Mouse (Mus musculus) urinary bladder, postnatal 0 days (tissue): ENCODE measurements around the gene Rbm3. TPM values are rescaled to one million over a fixed set of nuclear protein-coding genes. Genes with fewer than 3 reads are reported as not detected.

ENCODE experiments used
- polyA plus RNA-seq: library from polyadenylated mRNA; unstranded; fragments of >200 nt; fragmentation: Nextera tagmentation; extraction: Ambion mirVana; gene quantifications from 2 replicates; pipeline ENCODE4 v1.2.1, GENCODE M21; 2015

Rbm3 gene
- polyA plus RNA-seq: 526 and 612 TPM in 2 replicates

DNA sequence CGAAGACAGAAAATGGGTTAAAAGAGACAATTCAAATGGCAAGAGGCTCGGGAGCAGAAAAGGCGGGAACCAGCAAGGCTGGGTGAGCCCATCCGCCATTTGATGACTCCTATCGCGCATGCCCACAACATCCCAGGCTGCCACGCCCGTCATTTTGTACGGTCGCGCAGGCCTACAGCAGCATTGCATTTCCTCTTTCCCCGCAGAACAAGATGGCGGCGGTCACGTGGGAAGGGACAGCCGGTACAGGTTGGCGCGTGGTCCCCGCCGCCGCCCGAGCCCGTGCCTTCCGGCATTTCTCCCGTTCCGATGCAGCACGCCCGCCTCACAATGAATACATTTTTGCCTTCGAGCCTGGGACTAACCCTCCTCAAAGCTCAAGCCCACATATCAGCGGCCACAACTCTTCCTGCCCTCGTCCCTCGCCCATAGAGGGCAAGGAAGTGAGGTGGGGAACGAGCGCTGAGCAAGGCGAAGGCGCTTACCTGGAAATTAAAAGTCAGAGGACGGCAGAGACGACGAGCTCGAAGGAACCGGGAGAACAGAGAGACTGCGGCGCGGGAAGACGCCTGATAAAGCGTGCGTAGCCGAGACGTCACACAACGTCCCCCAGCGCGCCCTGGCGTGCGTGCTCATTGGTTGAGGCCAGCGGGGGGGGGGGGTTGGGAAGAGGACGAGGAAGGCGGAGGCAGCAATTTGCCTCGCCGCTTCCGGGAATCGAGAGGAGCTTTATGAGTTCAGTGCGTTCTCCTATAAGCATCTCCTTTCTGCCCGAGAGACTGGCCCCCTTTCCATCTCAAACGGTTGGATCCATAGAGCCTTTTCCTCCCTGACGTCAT is at the start of gene Rbm3:
Gene Rbm3, minus strand, starts transcription at position 728 of the 839 bp plus-strand sequence.

DNA sequence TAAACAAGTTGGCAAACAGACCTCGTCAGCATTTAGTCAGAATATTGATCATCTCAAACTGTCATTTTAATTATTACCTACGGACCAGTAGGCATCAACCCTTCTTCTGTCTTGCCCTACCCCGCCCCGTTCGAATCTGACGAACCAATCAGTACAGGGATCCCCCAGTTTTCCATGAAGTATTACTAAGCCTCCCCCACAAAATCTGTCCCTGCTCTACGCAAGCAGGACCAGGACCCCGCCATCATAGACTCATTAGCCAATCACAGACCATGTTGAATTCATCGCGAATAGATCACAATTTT is 47.7 kb upstream of the Rbm3 start, which contains the start of gene Ebp:
Gene Ebp, minus strand, starts transcription at position 94 of the 305 bp plus-strand sequence.

DNA sequence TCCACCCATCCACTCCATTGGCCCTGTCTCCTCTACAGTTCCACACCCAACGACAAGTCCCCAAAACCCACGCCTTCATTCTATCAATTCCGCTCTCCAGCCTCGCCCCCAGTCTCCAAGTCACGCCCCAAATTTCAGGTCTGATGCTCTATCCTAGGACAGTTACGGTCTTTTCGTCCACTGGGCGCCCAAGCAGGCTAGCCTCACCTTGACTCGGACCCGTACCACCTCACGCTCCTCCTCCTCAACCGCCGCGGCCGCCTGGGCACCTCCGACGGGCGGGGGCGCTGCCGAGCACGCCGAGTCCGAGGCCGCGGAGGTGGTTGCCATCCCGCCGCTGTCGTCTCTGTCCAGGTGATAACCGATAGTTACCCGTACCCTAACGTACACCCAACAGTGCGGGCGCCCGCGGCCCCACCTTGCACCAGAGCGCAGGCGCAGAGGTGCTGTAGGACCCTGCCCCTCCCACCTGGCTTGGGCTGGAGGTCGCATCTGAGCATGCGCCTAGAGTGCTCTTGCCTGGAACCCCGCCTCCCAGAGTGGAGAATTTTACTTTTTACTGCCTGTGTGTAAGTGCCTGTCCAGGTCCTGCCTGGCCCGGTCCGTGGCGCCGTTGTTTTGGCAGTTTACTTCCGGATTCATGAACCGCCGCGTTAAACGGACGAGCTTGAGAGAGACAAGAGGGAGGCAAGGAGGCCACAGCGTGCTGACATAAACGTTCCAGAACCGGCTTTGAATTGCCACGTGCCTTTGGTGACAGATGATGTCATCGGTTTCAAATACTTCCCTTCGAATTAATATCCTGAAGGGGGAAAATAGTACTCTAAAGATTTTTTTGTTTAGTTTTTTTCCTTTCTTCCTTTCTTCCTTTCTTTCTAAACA is 30.1 kb upstream of the Rbm3 start, which contains the start of gene Tbc1d25:
Gene Tbc1d25, minus strand, starts transcription at position 678 of the 882 bp plus-strand sequence.

DNA sequence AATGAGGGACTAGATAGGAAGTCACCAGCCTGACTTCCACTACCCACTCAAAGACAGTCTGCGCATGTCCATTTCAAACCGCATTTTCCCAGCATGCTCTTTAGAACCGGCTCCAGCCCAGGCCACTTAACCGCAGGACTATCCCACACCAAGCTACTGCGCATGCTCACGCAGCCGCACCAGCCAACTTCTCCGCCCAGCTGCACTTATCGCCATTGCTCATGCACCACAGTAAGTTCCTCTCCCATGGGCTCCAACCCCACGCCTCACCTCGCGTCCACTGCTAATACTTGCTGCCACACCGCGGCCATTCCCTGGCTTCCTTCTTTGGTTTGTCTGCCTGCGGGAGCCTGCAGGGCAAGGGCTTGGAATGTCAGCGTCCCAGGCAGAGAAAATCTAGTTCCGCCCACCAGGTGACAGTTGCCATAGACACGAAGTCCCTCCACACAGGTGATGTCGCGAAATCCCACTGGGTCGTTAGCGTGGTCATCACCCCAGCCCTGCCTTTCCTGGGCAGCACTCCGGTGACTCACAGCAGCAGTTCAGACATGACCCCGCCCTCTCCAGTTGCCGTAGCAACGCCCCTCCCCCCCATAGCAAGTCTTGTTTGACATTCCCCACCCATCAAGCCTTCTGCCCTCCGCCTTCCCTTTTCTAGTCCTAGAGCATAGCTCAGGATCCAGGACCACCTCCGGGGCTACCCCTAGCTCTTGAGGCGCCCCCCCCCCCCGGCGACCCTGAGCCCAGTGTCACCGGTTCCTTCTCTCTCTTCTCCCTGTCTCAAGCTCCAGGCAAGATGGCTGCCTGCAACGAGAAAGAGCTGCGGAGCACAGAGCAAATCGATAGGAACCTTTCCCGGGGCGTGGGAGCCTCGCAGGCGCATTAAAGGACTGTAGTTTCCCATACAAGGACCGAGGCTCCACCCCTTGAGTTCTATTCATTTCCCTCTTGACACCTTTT is 13.4 kb downstream of the Rbm3 start, which contains the start of gene Wdr13:
Gene Wdr13, minus strand, starts transcription at position 876 of the 960 bp plus-strand sequence.

DNA sequence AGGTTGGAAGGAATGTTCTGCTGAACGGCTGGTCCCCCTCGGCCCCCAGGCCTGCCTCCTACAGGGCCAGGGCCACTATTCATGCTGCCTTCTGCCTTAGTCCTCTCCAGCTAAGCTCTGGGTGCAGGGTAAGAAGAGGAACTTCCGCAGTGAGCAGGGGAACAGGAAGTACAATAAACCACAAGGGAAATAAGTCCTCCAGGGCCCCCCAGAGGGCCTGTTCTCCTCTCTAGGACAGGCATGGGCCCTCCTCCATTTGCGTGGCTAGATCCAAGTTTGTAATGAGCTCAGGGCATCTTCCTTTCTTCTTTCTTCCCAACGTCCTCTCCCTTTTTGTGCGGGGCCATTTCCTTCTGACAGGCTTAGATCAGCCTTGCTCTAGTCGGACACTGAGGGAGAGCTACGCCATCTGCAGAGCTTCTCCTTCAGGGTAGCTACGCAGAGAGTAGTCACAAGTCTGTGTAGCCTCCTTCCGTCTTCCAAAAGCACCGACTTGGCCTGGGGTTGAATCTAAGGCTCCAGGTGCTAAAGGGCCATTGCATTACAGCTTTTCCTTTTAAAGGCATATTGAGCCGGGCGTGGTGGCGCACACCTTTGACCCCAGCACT is 55.2 kb downstream of the Rbm3 start, which contains the start of gene Was:
Gene Was, minus strand, starts transcription at position 153 of the 608 bp plus-strand sequence.

Other genes with a start within 250 kb of the Rbm3 start
- 64.1 and 69.9 TPM in 2 replicates for gene Pqbp1, start 246.6 kb downstream of the Rbm3 start, polyA plus RNA-seq
- gene Timm17b, start 246.5 kb downstream of the Rbm3 start, polyA plus RNA-seq: 98.1 and 101 TPM in 2 replicates
- not detected in 2 replicates for gene Gm10491, start 238.0 kb downstream of the Rbm3 start, polyA plus RNA-seq
- gene Gm10490, start 236.3 kb downstream of the Rbm3 start, polyA plus RNA-seq: not detected in 2 replicates
- gene Pcsk1n, start 226.1 kb downstream of the Rbm3 start, polyA plus RNA-seq: 0.71 and 0.74 TPM in 2 replicates
- not detected in 2 replicates for gene Eras, start 217.3 kb downstream of the Rbm3 start, polyA plus RNA-seq
- 9.2 and 9.7 TPM in 2 replicates for gene Hdac6, start 198.0 kb downstream of the Rbm3 start, polyA plus RNA-seq
- gene Gata1, start 167.8 kb downstream of the Rbm3 start, polyA plus RNA-seq: 0.19 and 0.42 TPM in 2 replicates
- gene Glod5, start 127.4 kb downstream of the Rbm3 start, polyA plus RNA-seq: not detected in 2 replicates
- gene Suv39h1, start 71.1 kb downstream of the Rbm3 start, polyA plus RNA-seq: 13.4 and 15.2 TPM in 2 replicates
- 0.46 and 0.93 TPM in 2 replicates for gene Was, start 55.4 kb downstream of the Rbm3 start, polyA plus RNA-seq
- 20.9 and 21.7 TPM in 2 replicates for gene Wdr13, start 13.0 kb downstream of the Rbm3 start, polyA plus RNA-seq
- gene Tbc1d25, start 30.3 kb upstream of the Rbm3 start, polyA plus RNA-seq: 7.1 and 7.2 TPM in 2 replicates
- gene Ebp, start 47.6 kb upstream of the Rbm3 start, polyA plus RNA-seq: 37.5 and 39.9 TPM in 2 replicates
- 17.8 and 20.1 TPM in 2 replicates for gene Porcn, start 60.6 kb upstream of the Rbm3 start, polyA plus RNA-seq
- gene Ftsj1, start 106.5 kb upstream of the Rbm3 start, polyA plus RNA-seq: 20.0 and 21.2 TPM in 2 replicates
- 3.0 and 3.7 TPM in 2 replicates for gene Slc38a5, start 125.3 kb upstream of the Rbm3 start, polyA plus RNA-seq
- gene Ssxb10, start 181.5 kb upstream of the Rbm3 start, polyA plus RNA-seq: not detected in 2 replicates
- not detected in 2 replicates for gene Ssxb9, start 221.1 kb upstream of the Rbm3 start, polyA plus RNA-seq